Mouse (Mus musculus) embryonic facial prominence, embryonic 10.5 days (tissue): ENCODE data around the gene Sh3bgrl2. TPM values are rescaled to one million over a fixed set of nuclear protein-coding genes. Genes with fewer than 3 reads are reported as not detected.

Experiments
- DNase-seq: peaks from one replicate; pipeline ENCODE4 v3.0.0-alpha.2; 2017; ENCODE audit warnings: low spot score
- H3K27ac ChIP-seq: fragments of 300-500 bp; sonication (generic); replicated peaks from 2 replicates; pipeline ENCODE4 v1.5.1; 2016; ENCODE audit warnings: mild to moderate bottlenecking
- H3K27me3 ChIP-seq: fragments of 300-500 bp; sonication (generic); replicated peaks from 2 replicates; pipeline ENCODE4 v1.6.1; 2016; ENCODE audit warnings: low read depth, mild to moderate bottlenecking; ENCODE audit not compliant: poor library complexity, severe bottlenecking
- H3K36me3 ChIP-seq: fragments of 300-500 bp; sonication (generic); replicated peaks from 2 replicates; pipeline ENCODE4 v1.6.1; 2016; ENCODE audit warnings: mild to moderate bottlenecking, moderate library complexity
- H3K4me1 ChIP-seq: fragments of 300-500 bp; sonication (generic); 2 replicates; pipeline ENCODE4 v1.6.1; 2016
- H3K4me3 ChIP-seq: fragments of 300-500 bp; sonication (generic); 2 replicates; pipeline ENCODE4 v1.5.1; 2016; ENCODE audit warnings: mild to moderate bottlenecking, moderate library complexity
- H3K9me3 ChIP-seq: fragments of 300-500 bp; sonication (generic); 2 replicates; pipeline ENCODE4 v1.6.1; 2016; ENCODE audit warnings: mild to moderate bottlenecking
- WGBS: fragments of 180-500 bp; shearing (Covaris S2); methylation state at CpG from one replicate; pipeline ENCODE4 v1.1.7; 2016; 5-methylcytosine and 5-hydroxymethylcytosine counted together
- polyA plus RNA-seq: library from polyadenylated mRNA; unstranded; fragments of >200 nt; fragmentation: Nextera tagmentation; extraction: Ambion mirVana; gene quantifications from 2 replicates; pipeline ENCODE4 v1.2.1, GENCODE M21; 2016

The Sh3bgrl2 gene
- polyA plus RNA-seq, 1 experiment from 2014 or later, result 15.3 TPM

GRCm38 (mm10) chr9:83579049-83579448 is 30.9 kb downstream of the Sh3bgrl2 start:
- DNase-seq, result no peak
- peaks cover 17% of the 10 kb centered on the region for H3K4me1 ChIP-seq
- H3K4me3 ChIP-seq, result no peak overlapping the region
- H3K27me3 ChIP-seq, result no peaks in the 10 kb centered on the region
- no peaks in the 10 kb centered on the region for H3K36me3 ChIP-seq
- H3K9me3 ChIP-seq, result no peaks in the 10 kb centered on the region
- WGBS, result 81% methylated on average over 4 of the region's 4 CpGs
- H3K27ac ChIP-seq, result no peak overlapping the region

GRCm38 (mm10) chr9:83582748-83583147 is 34.6 kb downstream of the Sh3bgrl2 start:
- Histone ChIP-seq H3K9me3 (no peaks in the 10 kb centered on the region), H3K36me3 (no peaks in the 10 kb centered on the region), H3K27me3 (no peaks in the 10 kb centered on the region), H3K4me3 (no peak overlapping the region), H3K27ac (no peak overlapping the region), H3K4me1 (0 out of 2 replicates have a peak, but pooled peaks cover 4% of the 10 kb centered on the region)
- 70% methylated on average over 7 of the region's 7 CpGs for whole genome bisulfite sequencing
- no peak for DNase-seq

GRCm38 (mm10) chr9:83586316-83587050 is 38.4 kb downstream of the Sh3bgrl2 start:
- no peaks in the 10 kb centered on the region for H3K27me3 ChIP-seq
- H3K9me3 ChIP-seq, result no peaks in the 10 kb centered on the region
- DNase-seq, result no peak
- H3K36me3 ChIP-seq, result no peaks in the 10 kb centered on the region
- H3K4me1 ChIP-seq, result peaks cover 12% of the 10 kb centered on the region
- no peak overlapping the region for H3K27ac ChIP-seq
- WGBS, result 90% methylated on average over 17 of the region's 17 CpGs
- H3K4me3 ChIP-seq, result no peak overlapping the region

- H3K4me3 ChIP-seq, result no peak overlapping the region
- H3K27me3 ChIP-seq, result no peaks in the 10 kb centered on the region
- no peak overlapping the region for H3K27ac ChIP-seq
- DNase-seq, result no peak
- peaks cover 12% of the 10 kb centered on the region for H3K4me1 ChIP-seq
- no peaks in the 10 kb centered on the region for H3K36me3 ChIP-seq
- WGBS, result 90% methylated on average over 9 of the region's 9 CpGs
- no peaks in the 10 kb centered on the region for H3K9me3 ChIP-seq
Observed at GRCm38 (mm10) chr9:83587116-83587515, 39.0 kb downstream of the Sh3bgrl2 start.

GRCm38 (mm10) chr9:83589063-83589462 is 40.9 kb downstream of the Sh3bgrl2 start:
- WGBS, result 90% methylated on average over 2 of the region's 2 CpGs
- Histone ChIP-seq H3K27me3 (no peaks in the 10 kb centered on the region), H3K9me3 (no peaks in the 10 kb centered on the region), H3K4me3 (no peak overlapping the region), H3K36me3 (no peaks in the 10 kb centered on the region), H3K4me1 (peaks cover 8% of the 10 kb centered on the region), H3K27ac (no peak overlapping the region)
- no peak for DNase-seq

GRCm38 (mm10) chr9:83589680-83590467 is 41.7 kb downstream of the Sh3bgrl2 start:
- DNase-seq, result no peak
- no peak overlapping the region for H3K27ac ChIP-seq
- no peak overlapping the region for H3K4me3 ChIP-seq
- WGBS, result 68% methylated on average over 14 of the region's 14 CpGs
- H3K27me3 ChIP-seq, result no peaks in the 10 kb centered on the region
- H3K36me3 ChIP-seq, result no peaks in the 10 kb centered on the region
- H3K4me1 ChIP-seq, result peaks cover 8% of the 10 kb centered on the region
- H3K9me3 ChIP-seq, result no peaks in the 10 kb centered on the region

GRCm38 (mm10) chr9:83591848-83592456 is 43.8 kb downstream of the Sh3bgrl2 start:
- DNase-seq, result no peak
- Histone ChIP-seq H3K27me3 (no peaks in the 10 kb centered on the region), H3K36me3 (no peaks in the 10 kb centered on the region), H3K4me1 (peaks cover 8% of the 10 kb centered on the region), H3K27ac (no peak overlapping the region), H3K9me3 (no peaks in the 10 kb centered on the region), H3K4me3 (no peak overlapping the region)
- WGBS, result 85% methylated on average over 10 of the region's 10 CpGs

GRCm38 (mm10) chr9:83593811-83594210 is 45.7 kb downstream of the Sh3bgrl2 start:
- no peaks in the 10 kb centered on the region for H3K27me3 ChIP-seq
- DNase-seq, result no peak
- no peaks in the 10 kb centered on the region for H3K36me3 ChIP-seq
- no peak overlapping the region for H3K27ac ChIP-seq
- H3K9me3 ChIP-seq, result no peaks in the 10 kb centered on the region
- whole genome bisulfite sequencing, result 90% methylated on average over 5 of the region's 5 CpGs
- peaks cover 8% of the 10 kb centered on the region for H3K4me1 ChIP-seq
- no peak overlapping the region for H3K4me3 ChIP-seq

- 89% methylated on average over 6 of the region's 6 CpGs for WGBS
- Histone ChIP-seq H3K27me3 (no peaks in the 10 kb centered on the region), H3K9me3 (no peaks in the 10 kb centered on the region), H3K4me1 (peaks cover 10% of the 10 kb centered on the region), H3K27ac (no peak overlapping the region), H3K4me3 (no peak overlapping the region), H3K36me3 (no peaks in the 10 kb centered on the region)
- no peak for DNase-seq
Observed at GRCm38 (mm10) chr9:83596132-83596531, 48.0 kb downstream of the Sh3bgrl2 start.

- H3K36me3 ChIP-seq, result no peaks in the 10 kb centered on the region
- no peak for DNase-seq
- 82% methylated on average over 13 of the region's 13 CpGs for WGBS
- H3K27me3 ChIP-seq, result no peaks in the 10 kb centered on the region
- no peak overlapping the region for H3K27ac ChIP-seq
- H3K4me3 ChIP-seq, result no peak overlapping the region
- H3K9me3 ChIP-seq, result no peaks in the 10 kb centered on the region
- peaks cover 11% of the 10 kb centered on the region for H3K4me1 ChIP-seq
Observed at GRCm38 (mm10) chr9:83596646-83597481, 48.7 kb downstream of the Sh3bgrl2 start.

GRCm38 (mm10) chr9:83598047-83598446 is 49.9 kb downstream of the Sh3bgrl2 start:
- 88% methylated on average over 7 of the region's 7 CpGs for WGBS
- Histone ChIP-seq H3K36me3 (no peaks in the 10 kb centered on the region), H3K27ac (no peak overlapping the region), H3K4me3 (no peak overlapping the region), H3K27me3 (no peaks in the 10 kb centered on the region), H3K4me1 (peaks cover 18% of the 10 kb centered on the region), H3K9me3 (no peaks in the 10 kb centered on the region)
- no peak for DNase-seq

GRCm38 (mm10) chr9:83599505-83599904 is 51.4 kb downstream of the Sh3bgrl2 start:
- Histone ChIP-seq H3K4me3 (no peak overlapping the region), H3K9me3 (no peaks in the 10 kb centered on the region), H3K4me1 (peaks cover 25% of the 10 kb centered on the region), H3K36me3 (no peaks in the 10 kb centered on the region), H3K27ac (no peak overlapping the region; the same call in 1 of the 2 replicates), H3K27me3 (no peaks in the 10 kb centered on the region)
- WGBS, result 68% methylated on average over 6 of the region's 6 CpGs
- DNase-seq, result no peak
